Comparison of ENCODE assay signal across 12 mouse cellular contexts in genomic region chr15:100139665-100140064, GRCm38 (mm10).
"Had no signal": no experiment of that assay in that cellular context is flagged by ENCODE, and none has a peak within 500 bp of the region (broad histone marks: within the 10 kb centered on the region; RNA-seq: fewer than 3 reads in every experiment).

No protein-coding gene starts in this region.

- DNase-seq: retina, postnatal 1 day; right cerebral cortex, postnatal 25 days; right cerebral cortex, postnatal 4 days; spleen, adult 18-20 months; thymus, adult 18-20 months; thymus, postnatal 25 days; thymus, postnatal 36 days had no signal

- H3K9ac ChIP-seq: neural tube, embryonic 12.5 days; neural tube, embryonic 13.5 days; neural tube, embryonic 15.5 days; stomach, embryonic 15.5 days had no signal

- H3K4me1 ChIP-seq: neural tube, embryonic 12.5 days; stomach, embryonic 15.5 days had no signal

- H3K4me2 ChIP-seq: neural tube, embryonic 12.5 days; neural tube, embryonic 13.5 days; neural tube, embryonic 15.5 days; stomach, embryonic 15.5 days had no signal

- H3K9me3 ChIP-seq: neural tube, embryonic 12.5 days; neural tube, embryonic 13.5 days; neural tube, embryonic 15.5 days; stomach, embryonic 15.5 days had no signal

- H3K27me3 ChIP-seq: neural tube, embryonic 12.5 days; neural tube, embryonic 13.5 days; neural tube, embryonic 15.5 days; stomach, embryonic 15.5 days had no signal

- H3K4me3 ChIP-seq: neural tube, embryonic 12.5 days; neural tube, embryonic 13.5 days; neural tube, embryonic 15.5 days; stomach, embryonic 15.5 days had no signal

- H3K36me3 ChIP-seq: stomach, embryonic 15.5 days had no signal

- H3K27ac ChIP-seq: neural tube, embryonic 12.5 days; neural tube, embryonic 13.5 days; neural tube, embryonic 15.5 days; stomach, embryonic 15.5 days; stomach, postnatal 0 days had no signal
